Mouse (Mus musculus) intestine, embryonic 15.5 days (tissue): ENCODE measurements around the gene Fblim1. TPM values are rescaled to one million over a fixed set of nuclear protein-coding genes. Genes with fewer than 3 reads are reported as not detected.

Experiments used
- ATAC-seq: fragments of 200-750 bp; cut with Nextera tagmentation; 2 replicates; pipeline ENCODE4 v1.8.0; 2017; ENCODE audit warnings: moderate TSS enrichment, moderate library complexity
- H3K27ac ChIP-seq: fragments of 300-500 bp; sonication (generic); 2 replicates; pipeline ENCODE4 v1.5.1; 2015; ENCODE audit warnings: mild to moderate bottlenecking, inconsistent platforms
- H3K27me3 ChIP-seq: fragments of 300-500 bp; sonication (generic); replicated peaks from 2 replicates; pipeline ENCODE4 v1.6.1; 2015; ENCODE audit warnings: inconsistent platforms
- H3K36me3 ChIP-seq: fragments of 300-500 bp; sonication (generic); 2 replicates; pipeline ENCODE4 v1.6.1; 2015; ENCODE audit warnings: inconsistent platforms
- H3K4me1 ChIP-seq: fragments of 300-500 bp; sonication (generic); replicated peaks from 2 replicates; pipeline ENCODE4 v1.6.1; 2015; ENCODE audit warnings: inconsistent platforms
- H3K4me2 ChIP-seq: fragments of 300-500 bp; sonication (generic); replicated peaks from 2 replicates; pipeline ENCODE4 v1.6.1; 2015; ENCODE audit warnings: mild to moderate bottlenecking, inconsistent platforms
- H3K4me3 ChIP-seq: fragments of 300-500 bp; sonication (generic); replicated peaks from 2 replicates; pipeline ENCODE4 v1.5.1; 2015; ENCODE audit warnings: inconsistent platforms
- H3K9ac ChIP-seq: fragments of 300-500 bp; sonication (generic); 2 replicates; pipeline ENCODE4 v1.6.1; 2015; ENCODE audit warnings: inconsistent platforms
- H3K9me3 ChIP-seq: fragments of 300-500 bp; sonication (generic); 2 replicates; pipeline ENCODE4 v1.6.1; 2016; ENCODE audit warnings: inconsistent platforms
- WGBS: fragments of 180-500 bp; shearing (Covaris S2); methylation state at CpG from one replicate; pipeline ENCODE4 v1.1.7; 2015; 5-methylcytosine and 5-hydroxymethylcytosine counted together
- polyA plus RNA-seq: library from polyadenylated mRNA; unstranded; fragments of >200 nt; fragmentation: Nextera tagmentation; extraction: Ambion mirVana; gene quantifications from 2 replicates; pipeline ENCODE4 v1.2.1, GENCODE M21; 2015

Fblim1 gene
- polyA plus RNA-seq, 1 experiment from 2014 or later: 68.9 TPM

DNA sequence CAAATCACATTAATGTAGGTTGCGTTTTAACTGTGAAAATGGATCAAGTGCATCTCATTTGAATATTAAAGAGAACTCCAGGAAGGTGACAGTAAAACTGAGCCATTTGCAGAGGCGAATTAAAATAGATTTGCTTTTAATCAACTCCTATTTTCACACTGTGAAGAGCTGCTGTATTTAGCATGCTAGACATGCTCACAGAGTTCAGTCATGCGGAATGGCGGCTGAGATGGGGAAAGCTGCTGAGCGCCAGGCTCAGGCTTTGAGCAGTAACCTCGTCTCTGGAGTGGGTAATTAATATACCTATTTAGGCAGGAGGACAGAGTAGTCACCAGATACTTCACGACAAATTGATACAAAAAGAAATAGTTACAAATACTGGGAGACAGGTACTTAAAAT is 64.0 kb downstream of the Fblim1 start:
- no peak overlapping the region for H3K9ac ChIP-seq
- 63% methylated on average over 7 of the region's 7 CpGs for whole genome bisulfite sequencing
- H3K27me3 ChIP-seq: no peaks in the 10 kb centered on the region
- no peaks in the 10 kb centered on the region for H3K36me3 ChIP-seq
- H3K9me3 ChIP-seq: no peaks in the 10 kb centered on the region
- H3K4me3 ChIP-seq: no peak overlapping the region
- no peak overlapping the region for H3K4me2 ChIP-seq
- no peak for ATAC-seq
- peaks cover 4% of the 10 kb centered on the region; the same call in 1 of the 2 replicates for H3K4me1 ChIP-seq
- no peak overlapping the region for H3K27ac ChIP-seq

DNA sequence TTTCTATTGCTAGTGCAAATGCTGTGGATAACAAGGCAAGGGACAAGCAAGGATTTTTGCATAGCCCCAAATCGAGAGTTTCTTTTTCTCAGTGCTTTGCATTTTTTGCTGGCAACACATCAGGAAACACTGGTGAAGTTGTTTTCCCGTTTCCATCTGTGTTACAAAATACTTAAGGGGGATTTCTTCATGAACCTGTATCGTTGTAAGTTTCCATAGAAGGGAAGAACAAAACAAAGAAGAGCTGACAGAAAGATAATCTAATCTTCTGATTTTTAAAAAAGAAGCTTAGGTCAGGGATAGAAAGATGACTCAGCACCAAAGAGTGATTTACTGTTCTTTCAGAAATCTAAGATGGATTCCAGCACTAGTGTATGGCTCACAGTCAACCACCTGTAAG is 65.1 kb downstream of the Fblim1 start:
- no peak overlapping the region for H3K27ac ChIP-seq
- H3K9me3 ChIP-seq: no peaks in the 10 kb centered on the region
- H3K4me3 ChIP-seq: no peak overlapping the region
- no peak overlapping the region for H3K9ac ChIP-seq
- no peak for ATAC-seq
- 78% methylated on average over 3 of the region's 3 CpGs for WGBS
- no peak overlapping the region for H3K4me2 ChIP-seq
- H3K4me1 ChIP-seq: peaks cover 4% of the 10 kb centered on the region; the same call in 1 of the 2 replicates
- no peaks in the 10 kb centered on the region for H3K36me3 ChIP-seq
- no peaks in the 10 kb centered on the region for H3K27me3 ChIP-seq

- no peak for ATAC-seq
- H3K27me3 ChIP-seq: no peaks in the 10 kb centered on the region
- H3K27ac ChIP-seq: peak overlapping the region; percentile 99
- H3K4me1 ChIP-seq: peaks cover 7% of the 10 kb centered on the region
- no peaks in the 10 kb centered on the region for H3K36me3 ChIP-seq
- WGBS: 32% methylated on average over 12 of the region's 12 CpGs
- peak overlapping the region; percentile 94 for H3K4me2 ChIP-seq
- peak overlapping the region; percentile 94 for H3K4me3 ChIP-seq
- no peaks in the 10 kb centered on the region for H3K9me3 ChIP-seq
- H3K9ac ChIP-seq: peak overlapping the region; percentile 59; the same call in 1 of the 2 replicates
Observed at GRCm38 (mm10) chr4:141539213-141539767, 66.6 kb downstream of the Fblim1 start.

GRCm38 (mm10) chr4:141538408-141539212 is 67.3 kb downstream of the Fblim1 start, which contains the start of gene Spen:
TSS of gene Spen (minus strand) at chr4:141538597.
- Histone ChIP-seq H3K9me3 (no peaks in the 10 kb centered on the region), H3K9ac (peak within 1 kb of the TSS; percentile 95), H3K27ac (peak within 1 kb of the TSS; percentile 99), H3K4me2 (peak within 1 kb of the TSS; percentile 94), H3K4me1 (peaks cover 7% of the 10 kb centered on the region), H3K36me3 (no peaks in the 10 kb centered on the region), H3K27me3 (no peaks in the 10 kb centered on the region), H3K4me3 (peak within 1 kb of the TSS; percentile 94)
- ATAC-seq: peak; percentile 94
- WGBS: under 1% methylated on average over 73 of the region's 88 CpGs

- WGBS: 0% methylated on average over 90 of the region's 101 CpGs
- no peaks in the 10 kb centered on the region for H3K27me3 ChIP-seq
- peak; percentile 4; the same call in 1 of the 2 replicates for ATAC-seq
- H3K4me2 ChIP-seq: peak overlapping the region; percentile 94
- no peaks in the 10 kb centered on the region for H3K36me3 ChIP-seq
- peak overlapping the region; percentile 97 for H3K27ac ChIP-seq
- peak overlapping the region; percentile 95 for H3K9ac ChIP-seq
- H3K4me1 ChIP-seq: peaks cover 7% of the 10 kb centered on the region
- peak overlapping the region; percentile 94 for H3K4me3 ChIP-seq
- no peaks in the 10 kb centered on the region for H3K9me3 ChIP-seq
Observed at GRCm38 (mm10) chr4:141537706-141538407, 68.0 kb downstream of the Fblim1 start.

DNA sequence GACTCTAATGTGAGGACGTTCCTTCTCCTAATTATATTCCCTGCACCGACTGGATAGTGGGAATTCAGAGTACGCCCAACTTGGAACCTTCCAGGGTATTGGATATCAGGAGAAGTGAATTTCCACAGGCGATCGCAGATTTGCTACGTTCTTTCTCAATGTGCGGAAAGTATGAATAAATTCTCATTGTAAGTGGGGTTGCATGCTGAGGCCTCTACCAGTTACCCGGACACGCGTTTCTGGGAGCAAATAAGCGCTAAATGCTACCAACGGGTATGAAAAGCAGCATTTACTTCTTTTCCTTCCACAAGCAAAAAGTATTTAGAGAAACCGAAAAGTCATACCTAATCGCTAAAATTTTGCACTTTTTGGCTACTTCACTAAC is 68.7 kb downstream of the Fblim1 start:
- H3K27ac ChIP-seq: peak overlapping the region; percentile 97
- H3K4me3 ChIP-seq: peak overlapping the region; percentile 94
- no peaks in the 10 kb centered on the region for H3K27me3 ChIP-seq
- H3K36me3 ChIP-seq: no peaks in the 10 kb centered on the region
- peaks cover 7% of the 10 kb centered on the region for H3K4me1 ChIP-seq
- no peak for ATAC-seq
- under 1% methylated on average over 14 of the region's 14 CpGs for WGBS
- peak overlapping the region; percentile 94 for H3K4me2 ChIP-seq
- H3K9me3 ChIP-seq: no peaks in the 10 kb centered on the region
- H3K9ac ChIP-seq: peak overlapping the region; percentile 95

GRCm38 (mm10) chr4:141536291-141537225 is 69.3 kb downstream of the Fblim1 start:
- peak overlapping the region; percentile 97 for H3K27ac ChIP-seq
- peak overlapping the region; percentile 95 for H3K9ac ChIP-seq
- no peaks in the 10 kb centered on the region for H3K36me3 ChIP-seq
- no peaks in the 10 kb centered on the region for H3K9me3 ChIP-seq
- peak overlapping the region; percentile 94 for H3K4me2 ChIP-seq
- no peaks in the 10 kb centered on the region for H3K27me3 ChIP-seq
- peak overlapping the region; percentile 94 for H3K4me3 ChIP-seq
- under 1% methylated on average over 61 of the region's 61 CpGs for WGBS
- ATAC-seq: peak; percentile 37
- peaks cover 7% of the 10 kb centered on the region for H3K4me1 ChIP-seq

- ATAC-seq: no peak
- H3K4me3 ChIP-seq: no peak overlapping the region
- no peaks in the 10 kb centered on the region for H3K36me3 ChIP-seq
- no peaks in the 10 kb centered on the region for H3K27me3 ChIP-seq
- H3K9ac ChIP-seq: no peak overlapping the region
- peak overlapping the region; percentile 94 for H3K4me2 ChIP-seq
- peaks cover 7% of the 10 kb centered on the region for H3K4me1 ChIP-seq
- WGBS: 28% methylated on average over 11 of the region's 11 CpGs
- no peaks in the 10 kb centered on the region for H3K9me3 ChIP-seq
- H3K27ac ChIP-seq: no peak overlapping the region
Observed at GRCm38 (mm10) chr4:141534947-141535680, 70.8 kb downstream of the Fblim1 start.

DNA sequence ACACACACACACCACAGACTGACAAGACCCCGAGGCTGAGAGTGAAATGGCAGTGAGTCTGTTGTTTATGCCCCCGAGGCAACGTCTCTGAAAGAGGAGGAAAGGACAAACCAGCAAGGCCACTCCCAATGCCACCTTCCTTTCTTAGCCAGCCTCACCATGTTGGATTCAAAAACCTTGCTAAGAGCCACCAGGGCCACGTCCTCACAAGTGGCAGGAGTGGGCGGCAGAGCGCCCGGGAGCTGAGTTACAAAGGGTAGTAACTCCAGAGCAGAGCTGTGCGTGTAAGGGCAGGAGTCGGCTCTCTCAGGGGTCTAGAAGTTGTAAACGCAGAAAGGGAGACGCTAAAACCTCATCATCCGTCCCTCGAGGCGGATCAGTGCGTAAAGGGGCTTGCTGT is 74.9 kb downstream of the Fblim1 start:
- no peak for ATAC-seq
- H3K27ac ChIP-seq: no peak overlapping the region

GRCm38 (mm10) chr4:141528938-141529337 is 77.0 kb downstream of the Fblim1 start:
- Histone ChIP-seq H3K36me3 (no peaks in the 10 kb centered on the region), H3K9ac (no peak overlapping the region), H3K4me1 (peaks cover 6% of the 10 kb centered on the region; the same call in 1 of the 2 replicates), H3K4me3 (no peak overlapping the region), H3K27ac (no peak overlapping the region), H3K4me2 (no peak overlapping the region), H3K9me3 (no peaks in the 10 kb centered on the region), H3K27me3 (no peaks in the 10 kb centered on the region)
- ATAC-seq: peak; percentile 52; the same call in 1 of the 2 replicates
- 87% methylated on average over 11 of the region's 11 CpGs for WGBS

More for the DNA sequence above, 74.9 kb downstream of the Fblim1 start:
- no peak overlapping the region for H3K9ac ChIP-seq
- no peaks in the 10 kb centered on the region for H3K9me3 ChIP-seq
- no peak overlapping the region for H3K4me3 ChIP-seq
- peaks cover 3% of the 10 kb centered on the region; the same call in 1 of the 2 replicates for H3K4me1 ChIP-seq
- no peaks in the 10 kb centered on the region for H3K36me3 ChIP-seq
- H3K4me2 ChIP-seq: no peak overlapping the region
- WGBS: 77% methylated on average over 15 of the region's 15 CpGs
- H3K27me3 ChIP-seq: no peaks in the 10 kb centered on the region
